Mouse (Mus musculus) kidney, adult 18-20 months (tissue): Measurements from ENCODE around the gene 1110059G10Rik.
A peak's percentile ranks its signal among the peaks of the same experiment; 100 is the strongest.

Experiments used
- DNase-seq: peaks from one replicate; pipeline ENCODE4 v3.0.0; 2021

The 1110059G10Rik gene

GRCm38 (mm10) chr9:122950643-122951475 lies at the start of gene 1110059G10Rik, which contains the start of gene Kif15:
1110059G10Rik (minus strand) TSS chr9:122951000.
Kif15 (plus strand) TSS chr9:122951046.
- peak; percentile 96 for DNase-seq

GRCm38 (mm10) chr9:122999193-122999586 lies 48.4 kb upstream of the 1110059G10Rik start:
- no peak for DNase-seq

- no peak for DNase-seq
Observed at GRCm38 (mm10) chr9:122998406-122999192, 47.8 kb upstream of the 1110059G10Rik start.

- no peak for DNase-seq
Observed at GRCm38 (mm10) chr9:122928915-122929314, 21.9 kb downstream of the 1110059G10Rik start.

GRCm38 (mm10) chr9:122922936-122923381 lies 27.8 kb downstream of the 1110059G10Rik start, which contains the start of gene Zfp105:
Zfp105 (plus strand) TSS chr9:122923072.
- peak; percentile 70 for DNase-seq

- DNase-seq, result no peak
Observed at GRCm38 (mm10) chr9:122922436-122922835, 28.4 kb downstream of the 1110059G10Rik start.

- DNase-seq, result peak; percentile 42
Observed at GRCm38 (mm10) chr9:122902717-122903535, 47.9 kb downstream of the 1110059G10Rik start.

- DNase-seq, result no peak
Observed at GRCm38 (mm10) chr9:122901047-122901446, 49.8 kb downstream of the 1110059G10Rik start.
